Mouse (Mus musculus) heart, adult 2 months (tissue): ENCODE measurements around the gene Usp42.

Experiments used
- CTCF ChIP-seq: fragments of 200-600 bp; IDR thresholded peaks from 2 replicates; pipeline ENCODE4 v1.8.1; 2022; ENCODE audit warnings: antibody characterized with exemption, mild to moderate bottlenecking, moderate library complexity
- EP300 ChIP-seq: fragments of 200-500 bp; IDR thresholded peaks from 2 replicates; pipeline ENCODE4 v1.6.1; 2011; ENCODE audit warnings: low read depth, low read length, control low read depth; ENCODE audit not compliant: insufficient read depth
- POLR2A ChIP-seq: fragments of 200-500 bp; IDR thresholded peaks from 2 replicates; pipeline ENCODE4 v1.6.1; 2011; ENCODE audit warnings: mild to moderate bottlenecking, low read depth, low read length, control low read depth; ENCODE audit not compliant: insufficient read depth

- no peak for TF ChIP-seq POLR2A
- no peak for TF ChIP-seq CTCF
- TF ChIP-seq EP300, result no peak
Measured at GRCm38 (mm10) chr5:143670740-143671415, 61.2 kb downstream of the Usp42 start.
